Mouse (Mus musculus) hematopoietic stem cell, adult 5-6 weeks (primary cell): Measurements from ENCODE around the gene Lta. TPM values are rescaled to one million over a fixed set of nuclear protein-coding genes. Genes with fewer than 3 reads are reported as not detected.

Source experiments
- ATAC-seq, 2 experiments: fragments of 125-278 bp in 1 of 2; replicated peaks in 1 of 2; 2 replicates each; pipeline ENCODE4 v1.8.0; 2016 to 2017; ENCODE audit warnings: inconsistent platforms in 2 of 2, mild to moderate bottlenecking in 2 of 2, moderate number of reproducible peaks in 2 of 2, low read depth in 1 of 2, moderate TSS enrichment in 1 of 2; ENCODE audit not compliant: low FRiP score in 2 of 2, poor library complexity in 2 of 2, severe bottlenecking in 2 of 2, insufficient read depth in 1 of 2, low TSS enrichment in 1 of 2
- total RNA-seq: library from RNA; stranded (forward); fragments of 172-1452, 232-1000 nt; gene quantifications from 2 replicates; pipeline ENCODE4 v1.2.3, GENCODE M21; 2017

The Lta gene
- total RNA-seq, 1 experiment from 2014 or later, result not detected

DNA sequence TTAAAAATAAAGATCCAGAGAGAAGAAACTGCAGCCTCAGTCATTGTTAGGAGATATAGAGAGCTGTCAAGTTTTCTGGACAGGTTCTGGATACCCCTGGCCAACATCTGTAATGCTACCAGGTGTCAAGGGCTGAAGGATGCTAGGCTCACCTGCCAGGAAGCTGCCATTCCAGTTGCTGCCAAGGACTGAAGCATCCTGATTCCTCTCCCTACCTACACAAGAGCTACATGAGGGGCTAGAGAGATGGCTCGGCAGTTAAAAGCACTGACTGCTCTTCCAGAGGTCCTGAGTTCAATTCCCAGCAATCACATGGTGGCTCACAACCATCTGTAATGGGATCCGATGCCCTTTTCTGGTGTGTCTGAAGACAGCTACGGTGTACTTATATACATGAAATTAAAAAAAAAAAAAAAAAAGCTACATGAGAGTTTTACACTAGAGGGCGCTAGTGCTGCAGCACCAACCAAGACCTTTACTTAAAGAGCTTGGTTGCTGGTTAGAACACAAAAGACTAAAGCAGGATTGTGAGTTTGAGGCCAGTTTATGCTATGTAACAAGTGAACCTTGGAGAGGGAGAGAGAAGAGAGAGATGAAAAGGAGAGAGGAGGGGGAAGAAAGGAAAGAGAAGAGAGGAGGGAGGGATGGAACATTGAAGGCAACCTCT is 36.5 kb downstream of the Lta start:
- no peak for ATAC-seq

DNA sequence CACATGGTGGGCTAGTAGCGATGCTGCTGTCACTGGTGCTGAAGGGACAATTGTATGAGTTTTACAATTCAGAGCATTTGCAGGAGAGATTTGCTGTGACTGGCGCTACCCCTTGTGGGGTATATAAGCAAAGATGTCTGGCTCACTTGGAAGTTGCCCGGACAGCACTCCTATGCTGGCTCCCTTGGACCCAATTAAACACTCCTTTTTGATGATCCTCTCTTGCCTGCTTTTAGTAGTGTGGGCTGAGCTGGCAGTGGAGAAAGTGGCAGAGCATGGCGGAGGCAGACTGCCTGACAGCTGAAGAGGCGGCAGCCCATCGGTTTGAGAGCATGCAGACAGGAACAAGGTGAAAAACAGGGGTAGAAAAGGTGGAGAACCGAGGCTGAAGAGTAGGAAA is 37.4 kb downstream of the Lta start:
- no peak for ATAC-seq

DNA sequence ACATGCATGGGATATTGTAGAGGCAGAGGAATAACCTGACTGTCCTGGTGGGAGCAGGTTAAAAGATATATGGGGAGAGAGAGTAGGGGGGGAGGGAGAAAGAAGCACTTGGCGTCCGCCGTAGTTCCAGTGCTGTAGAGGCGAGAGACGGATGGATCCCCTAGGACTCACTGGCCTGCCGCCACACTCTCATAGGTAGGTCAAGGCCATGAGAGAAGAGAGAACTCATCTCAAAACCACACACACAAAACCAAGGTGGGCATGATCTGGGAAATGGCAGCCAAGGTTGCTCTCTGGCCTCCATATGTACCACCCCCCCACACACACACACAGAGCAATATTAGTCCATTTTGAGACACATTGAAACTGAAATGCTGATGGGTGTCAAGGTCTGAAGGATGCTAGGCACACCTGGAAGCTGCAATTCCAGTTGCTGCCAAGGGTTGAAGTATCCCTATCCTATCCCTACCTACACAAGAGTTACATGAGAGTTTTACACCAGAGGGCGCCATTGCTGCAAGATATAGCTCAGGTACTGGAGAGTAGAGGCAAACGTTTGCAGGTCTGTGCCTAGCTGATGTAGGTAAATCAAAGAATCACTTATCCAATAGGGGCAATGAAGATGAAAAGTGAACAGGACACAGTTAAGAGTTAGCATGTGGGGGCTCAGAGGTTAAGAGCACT is 38.7 kb downstream of the Lta start:
- no peak for ATAC-seq

DNA sequence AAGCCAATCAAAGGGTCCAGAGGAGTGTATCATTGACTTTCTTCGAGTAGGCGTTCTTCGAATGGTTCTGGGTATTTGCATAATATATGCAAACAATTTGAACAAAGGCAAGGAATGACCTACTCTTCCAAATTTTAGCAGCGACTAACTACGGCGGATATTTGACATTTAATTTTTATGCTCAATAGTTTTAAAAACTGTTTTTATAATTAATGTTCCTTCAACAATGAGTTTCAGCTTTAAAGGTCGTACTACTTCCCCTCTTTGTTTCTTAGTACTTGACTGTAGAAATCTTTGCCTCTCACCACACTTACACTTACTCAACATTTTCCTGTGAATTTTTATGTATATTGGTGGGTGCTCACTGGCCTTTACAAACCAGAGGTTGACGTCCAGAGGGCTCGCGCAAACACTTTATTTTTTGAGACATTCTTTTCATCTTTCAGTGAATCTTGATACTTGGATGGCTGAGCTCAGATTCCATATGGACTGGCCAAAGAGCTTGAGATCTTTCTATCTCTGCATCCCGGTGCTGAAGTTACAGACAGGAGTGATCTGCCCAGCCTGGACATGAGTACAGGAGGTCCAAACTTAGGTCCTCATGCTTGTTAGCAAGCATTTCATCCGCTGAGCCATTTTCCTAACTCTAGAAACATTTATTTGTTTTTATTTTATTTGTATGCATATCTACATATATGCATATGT is 39.5 kb downstream of the Lta start:
- no peak for ATAC-seq

DNA sequence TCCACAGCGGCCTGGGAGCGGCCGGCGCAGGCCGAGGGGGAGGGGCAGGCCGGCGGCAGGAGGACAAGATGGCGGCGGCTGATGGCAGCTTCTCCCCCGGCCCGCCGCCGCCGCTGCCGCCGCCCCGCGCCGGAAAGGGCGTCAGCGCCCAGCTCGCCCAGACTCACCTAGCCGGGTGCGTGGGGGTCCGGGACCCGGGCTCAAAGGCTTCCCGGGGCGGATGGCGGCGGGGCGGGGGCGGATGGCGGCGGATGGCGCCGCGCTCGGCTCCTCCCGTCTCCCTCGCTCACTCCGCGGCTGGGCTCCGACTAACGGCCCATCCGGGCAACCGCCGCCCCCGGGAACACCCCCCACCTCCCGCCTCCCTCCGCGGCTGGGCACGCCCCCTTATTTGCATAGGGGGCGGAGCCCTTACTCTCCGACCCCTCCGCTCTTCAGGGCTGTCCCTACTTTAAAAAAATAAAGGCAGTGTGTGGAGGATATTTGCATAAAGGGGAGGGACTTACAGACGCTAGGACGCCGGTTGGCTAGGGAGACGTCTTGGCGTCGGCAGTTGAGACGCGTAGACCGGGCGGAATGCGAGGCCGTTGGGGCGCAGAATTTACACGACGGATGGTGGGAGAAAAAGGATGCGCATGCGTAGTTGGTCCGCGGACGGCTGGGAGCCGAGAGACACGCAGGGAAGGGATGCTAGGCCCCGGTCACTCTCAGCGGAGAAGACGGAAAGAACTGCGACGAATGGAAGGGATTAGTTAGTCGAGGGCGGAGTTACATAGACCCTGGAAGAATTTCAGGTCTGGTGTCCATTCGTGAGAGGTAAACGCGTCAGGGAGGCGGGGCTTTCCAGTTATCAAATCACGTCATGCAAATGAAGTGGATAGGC is 40.3 kb downstream of the Lta start, which contains the start of gene Prrc2a:
TSS of gene Prrc2a (minus strand) at position 330 of the 883 bp plus-strand sequence.
- peak; percentile 93 for ATAC-seq

DNA sequence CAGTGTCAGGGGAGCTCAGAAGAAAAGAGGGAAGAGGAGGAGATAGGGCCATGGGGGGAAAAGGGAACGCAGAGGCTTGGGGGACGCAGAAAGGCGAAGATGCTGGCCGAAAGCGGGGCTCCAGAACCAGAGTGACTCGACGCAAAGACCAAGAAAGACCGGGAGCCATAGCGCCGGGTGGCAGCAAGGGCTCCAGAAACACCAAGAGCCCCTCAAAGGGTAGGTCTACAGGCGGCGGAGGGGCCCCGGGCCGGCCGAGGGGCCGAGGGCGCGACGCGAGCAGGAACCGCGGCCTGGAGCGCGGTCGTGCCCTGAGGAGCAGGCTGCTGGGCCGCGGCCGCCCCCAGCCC is 41.0 kb downstream of the Lta start:
- no peak for ATAC-seq

DNA sequence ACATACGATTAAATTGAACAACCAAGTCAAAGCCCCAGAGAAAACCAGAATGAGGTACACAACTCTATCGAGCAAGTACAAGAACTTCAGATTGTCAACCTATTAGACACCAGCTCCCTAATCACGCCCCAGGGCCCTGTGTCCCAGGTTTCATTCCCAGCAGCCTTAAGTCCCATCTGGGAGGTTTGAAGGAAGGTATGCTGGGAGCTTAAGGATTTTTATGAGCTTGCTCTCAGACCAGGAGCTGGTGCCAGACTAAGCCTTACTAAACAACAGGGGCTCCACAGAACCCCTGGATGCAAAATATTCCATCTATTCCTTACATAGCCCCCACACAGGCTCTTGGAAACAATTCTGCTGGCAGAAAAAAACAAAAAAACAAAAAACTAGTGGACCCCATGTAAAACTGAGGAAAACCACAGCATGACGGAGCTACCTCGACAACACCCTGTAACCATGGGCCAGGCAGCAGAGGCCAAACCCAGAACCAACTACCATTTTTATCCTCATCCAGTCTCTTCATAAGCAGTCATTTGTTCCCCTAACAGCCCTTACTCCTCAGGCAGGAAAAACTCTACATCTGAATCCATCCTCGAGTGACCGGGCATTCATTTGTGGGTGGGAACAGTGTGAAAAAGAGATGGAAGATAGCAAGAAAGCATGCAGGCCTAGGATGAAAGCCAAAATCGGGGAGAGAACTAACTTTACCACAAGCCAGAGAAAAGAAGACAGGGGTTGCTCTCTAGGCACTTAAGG is 41.6 kb downstream of the Lta start:
- no peak for ATAC-seq

DNA sequence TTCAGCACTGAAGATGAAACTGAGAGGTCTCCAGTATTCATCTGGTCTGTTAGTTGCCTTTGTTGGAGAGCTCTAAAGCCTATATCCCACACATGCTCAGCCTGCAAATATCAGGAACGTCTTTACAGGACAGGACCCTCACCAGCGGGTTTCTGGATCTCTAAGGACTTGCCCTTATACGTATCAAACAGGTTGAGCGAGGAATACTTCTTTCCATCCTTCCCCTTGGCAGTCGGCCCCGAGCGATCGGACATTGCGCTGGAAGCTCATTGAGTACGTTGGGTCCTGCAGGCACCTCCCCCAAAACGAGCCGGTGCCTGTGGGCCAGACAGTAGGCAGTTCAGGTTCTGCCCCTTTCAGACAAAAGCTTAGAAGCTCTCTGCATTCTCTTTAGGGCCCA is 42.4 kb downstream of the Lta start:
- no peak for ATAC-seq

DNA sequence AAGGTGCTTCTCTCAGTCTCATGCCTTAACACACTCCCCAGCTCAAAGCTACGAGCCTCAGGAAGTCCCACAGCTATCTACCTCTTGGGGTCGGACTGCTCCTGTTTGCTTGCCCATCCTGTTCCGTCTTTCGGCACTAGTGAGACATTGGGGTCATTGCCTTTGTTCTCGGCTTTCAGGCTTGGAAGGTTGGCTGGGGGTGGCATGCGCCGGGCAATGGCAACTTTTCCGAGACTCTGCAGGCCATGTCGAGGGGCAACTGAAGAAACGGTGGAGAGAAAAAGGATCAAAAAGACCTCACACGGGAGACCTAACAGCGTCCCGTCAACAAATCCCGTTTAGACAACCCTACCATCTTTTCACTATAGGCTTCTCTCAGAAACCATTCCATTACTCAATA is 43.0 kb downstream of the Lta start:
- ATAC-seq, result no peak

DNA sequence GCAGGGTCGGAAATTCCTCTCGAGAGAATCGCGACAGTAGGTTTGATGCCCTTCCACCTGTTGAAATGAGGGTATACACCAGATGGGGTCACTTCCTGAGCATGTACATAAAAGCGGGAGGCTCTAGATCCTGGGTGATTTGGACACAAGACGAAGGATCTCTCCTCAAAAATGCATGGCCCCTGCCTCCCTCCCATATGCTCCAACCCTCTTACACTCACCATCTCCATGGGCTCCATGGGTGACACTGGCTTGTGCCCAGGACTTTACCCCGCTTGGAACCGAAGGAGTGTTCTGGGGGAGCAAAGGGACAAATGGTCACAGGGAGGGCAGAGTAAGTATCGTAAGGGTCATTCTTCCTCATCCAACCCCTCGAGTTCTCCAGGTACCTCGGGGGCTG is 43.7 kb downstream of the Lta start:
- ATAC-seq, result no peak

DNA sequence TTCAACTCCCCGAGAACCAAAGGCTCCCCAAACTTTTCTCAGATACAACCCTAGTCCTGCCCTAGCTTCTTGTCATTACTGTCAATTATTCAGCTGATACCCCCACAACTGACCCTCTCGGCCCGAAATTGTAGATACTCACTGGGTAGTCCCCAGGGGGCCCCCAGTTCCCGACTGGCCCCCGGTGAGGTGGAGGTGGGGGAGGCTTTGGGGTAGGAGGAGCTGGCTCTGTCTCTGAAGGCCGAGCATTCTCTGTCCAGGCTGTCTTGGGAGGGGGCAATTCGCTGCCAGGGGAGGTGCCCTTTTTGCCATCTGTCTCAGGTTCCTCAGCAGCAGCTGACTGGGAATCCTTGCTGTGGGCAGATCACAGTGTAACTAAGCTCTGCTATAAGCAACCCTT is 45.5 kb downstream of the Lta start:
- ATAC-seq, result no peak

DNA sequence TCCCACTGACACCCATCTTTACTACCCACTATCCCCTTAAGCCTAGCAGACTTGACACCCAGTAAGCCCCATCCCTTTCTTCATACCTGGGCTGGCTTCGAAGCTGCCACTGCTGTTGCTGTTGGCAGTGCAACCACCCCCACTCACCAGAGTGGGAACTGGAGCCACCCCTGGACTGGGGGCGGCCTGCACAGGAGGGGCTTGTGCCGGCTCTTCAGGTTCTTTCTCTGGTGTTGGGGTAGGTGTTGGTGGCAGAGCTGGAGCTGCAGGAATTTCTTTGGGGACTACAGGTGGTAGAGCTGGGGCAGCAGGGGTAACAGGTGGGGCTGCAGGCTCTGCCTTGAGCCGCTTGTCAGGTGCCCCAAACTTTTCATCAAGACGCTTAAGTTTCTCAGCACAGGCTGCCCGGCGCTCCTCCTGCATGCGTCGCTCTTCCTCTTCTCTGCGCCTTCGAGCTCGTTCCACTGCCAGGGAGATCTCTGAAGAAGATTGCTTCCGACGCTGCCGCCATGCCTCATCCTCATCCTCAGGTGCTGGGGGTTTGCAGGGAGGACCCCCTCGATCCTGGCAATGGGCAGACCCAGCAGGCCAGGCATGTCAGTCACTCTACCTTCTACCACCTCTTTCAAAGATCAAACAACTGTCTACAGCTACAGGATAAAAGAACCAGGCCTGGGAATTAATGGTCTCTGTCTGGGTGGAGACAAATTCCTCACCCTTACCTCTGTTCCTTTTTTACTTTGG is 46.1 kb downstream of the Lta start:
- ATAC-seq, result no peak

DNA sequence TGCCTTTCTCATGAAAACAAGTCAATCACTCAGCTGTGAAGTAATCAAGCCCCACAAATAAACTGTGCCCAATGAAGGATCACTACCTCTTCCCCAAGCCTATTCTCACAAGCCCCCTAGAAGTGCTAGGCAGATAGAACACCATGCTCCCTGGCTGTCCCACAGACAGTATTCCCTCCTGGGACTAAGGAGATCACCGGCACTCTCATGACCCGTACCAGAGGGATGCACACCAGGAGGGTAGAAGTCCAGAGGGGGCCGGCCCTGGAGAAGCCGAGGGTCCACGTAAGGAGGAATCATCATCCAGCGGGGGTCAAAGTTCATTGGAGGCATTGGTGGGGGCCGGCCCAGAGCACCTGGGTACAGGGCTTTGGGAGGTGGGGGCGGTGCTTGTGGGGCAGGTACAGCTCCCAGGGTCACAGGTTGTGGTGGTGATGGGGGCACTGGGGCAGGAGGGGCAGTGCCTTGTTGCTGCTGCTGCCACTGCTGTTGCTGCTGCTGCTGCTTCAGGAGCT is 47.4 kb downstream of the Lta start:
- no peak for ATAC-seq

DNA sequence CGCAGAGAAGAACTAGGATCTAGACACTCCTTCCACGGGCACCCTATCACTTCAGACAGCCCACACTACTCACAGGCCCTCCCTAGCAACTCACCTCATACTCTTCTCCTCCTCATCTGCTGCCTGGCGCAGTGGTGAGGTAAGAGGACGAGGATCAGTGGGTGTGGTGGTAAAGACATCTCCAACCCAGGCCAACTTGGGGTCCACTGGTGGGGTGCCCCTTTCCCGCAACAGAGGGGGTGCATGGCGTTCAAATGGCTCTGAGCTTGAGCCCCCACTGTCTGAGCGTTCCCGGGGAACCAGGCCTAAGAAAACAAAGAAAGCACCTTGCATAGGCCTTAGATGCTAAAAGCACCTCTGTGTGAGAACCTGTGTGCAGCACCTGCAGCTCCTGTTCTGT is 47.9 kb downstream of the Lta start:
- no peak for ATAC-seq

DNA sequence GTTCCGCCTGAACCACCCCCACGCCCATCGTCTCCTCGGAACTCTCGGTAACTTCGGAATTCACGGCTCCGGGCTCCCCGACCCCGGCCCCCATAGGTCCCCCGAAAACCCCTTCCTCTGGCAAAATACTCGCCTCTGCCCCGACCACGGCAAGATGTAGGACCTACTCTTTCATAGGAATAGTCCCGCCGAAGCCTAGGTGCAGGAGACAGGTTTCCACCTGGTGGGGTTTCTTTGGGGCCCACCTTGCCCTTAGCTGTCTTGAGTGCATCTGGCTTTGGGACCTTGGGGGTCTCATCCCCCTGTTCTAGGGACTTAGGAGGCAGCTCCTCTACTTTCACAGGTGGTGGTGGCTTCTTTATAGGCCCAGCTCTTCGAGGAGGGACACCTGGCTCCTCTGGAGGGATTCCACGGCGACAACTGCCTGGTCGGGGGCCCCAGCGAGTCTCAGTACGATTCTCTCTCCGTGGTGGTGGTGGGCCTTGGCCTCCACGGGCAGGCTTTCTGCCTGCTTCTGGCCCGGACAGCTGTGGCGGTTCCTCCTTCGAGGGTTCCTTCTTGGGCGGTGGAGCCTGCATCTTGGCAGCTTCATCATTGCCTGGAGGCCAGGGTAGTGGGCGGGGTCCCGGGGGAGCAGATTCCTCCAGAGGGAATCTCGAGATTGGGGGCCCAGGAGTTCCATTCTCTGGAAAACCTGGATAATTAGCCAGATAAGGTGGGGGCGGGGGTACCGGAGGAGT is 48.5 kb downstream of the Lta start:
- no peak for ATAC-seq

DNA sequence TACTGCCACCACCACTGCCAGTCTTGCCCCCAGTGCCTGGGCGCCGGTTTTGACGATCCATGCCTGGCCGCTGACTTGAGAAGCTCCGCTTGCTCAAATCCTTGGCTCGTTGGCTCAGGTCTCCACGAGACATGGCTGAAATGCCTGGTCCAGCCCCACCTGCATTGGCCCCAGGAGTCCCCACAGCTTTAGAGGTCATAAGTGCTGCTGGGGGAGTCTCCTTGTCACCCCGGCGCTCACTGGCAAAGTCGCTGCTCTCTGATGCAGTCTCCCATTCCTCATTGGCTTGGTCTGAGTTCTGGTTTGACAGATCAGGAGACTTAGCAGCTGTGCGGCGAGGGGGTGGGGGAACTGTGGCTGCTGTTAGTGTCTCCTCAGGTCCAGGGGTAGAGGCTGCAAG is 49.7 kb downstream of the Lta start:
- no peak for ATAC-seq
